Mouse (Mus musculus) lung, postnatal 10 days (tissue): Measurements from ENCODE around the gene Trim60.
"Not testable (repeated sequence)": the region's sequence is repeated elsewhere in the genome, so short reads cannot be mapped to it uniquely, and the experiment has no call there.

Experiments used
- DNase-seq: peaks from one replicate; pipeline ENCODE4 v3.0.0; 2021

The Trim60 gene

GRCm38 (mm10) chr8:65018423-65018822 is at the start of gene Trim60, which contains the start of gene Trim61:
Gene Trim60, minus strand, starts transcription at chr8:65018584.
Gene Trim61, minus strand, starts transcription at chr8:65018523.
- DNase-seq: no peak

- no peak for DNase-seq
Observed at GRCm38 (mm10) chr8:65067694-65068472, 49.5 kb upstream of the Trim60 start.

GRCm38 (mm10) chr8:65067031-65067430 is 48.6 kb upstream of the Trim60 start:
- DNase-seq: no peak

GRCm38 (mm10) chr8:65065622-65066021 is 47.2 kb upstream of the Trim60 start:
- DNase-seq: no peak

GRCm38 (mm10) chr8:65064071-65064470 is 45.7 kb upstream of the Trim60 start:
- no peak for DNase-seq

- DNase-seq: no peak
Observed at GRCm38 (mm10) chr8:65062195-65062594, 43.8 kb upstream of the Trim60 start.

- no peak for DNase-seq
Observed at GRCm38 (mm10) chr8:65056722-65057121, 38.3 kb upstream of the Trim60 start.

- no peak for DNase-seq
Observed at GRCm38 (mm10) chr8:65053968-65054367, 35.6 kb upstream of the Trim60 start.

GRCm38 (mm10) chr8:65053554-65053953 is 35.2 kb upstream of the Trim60 start:
- DNase-seq: no peak

GRCm38 (mm10) chr8:65047801-65048200 is 29.4 kb upstream of the Trim60 start:
- no peak for DNase-seq

GRCm38 (mm10) chr8:65047193-65047592 is 28.8 kb upstream of the Trim60 start:
- DNase-seq: no peak

- peak; percentile 2 for DNase-seq
Observed at GRCm38 (mm10) chr8:65046565-65046964, 28.2 kb upstream of the Trim60 start.

GRCm38 (mm10) chr8:65037117-65037533 is 18.7 kb upstream of the Trim60 start, which contains the start of gene Apela:
Gene Apela, minus strand, starts transcription at chr8:65037336.
- peak; percentile 47 for DNase-seq

GRCm38 (mm10) chr8:65034136-65034535 is 15.8 kb upstream of the Trim60 start:
- no peak for DNase-seq

GRCm38 (mm10) chr8:65033056-65033455 is 14.7 kb upstream of the Trim60 start:
- no peak for DNase-seq

- no peak for DNase-seq
Observed at GRCm38 (mm10) chr8:65032107-65032506, 13.7 kb upstream of the Trim60 start.

GRCm38 (mm10) chr8:65030735-65031485 is 12.5 kb upstream of the Trim60 start:
- DNase-seq: no peak

- no peak for DNase-seq
Observed at GRCm38 (mm10) chr8:65029776-65030175, 11.4 kb upstream of the Trim60 start.

- DNase-seq: no peak
Observed at GRCm38 (mm10) chr8:65028959-65029686, 10.7 kb upstream of the Trim60 start.

GRCm38 (mm10) chr8:65022485-65022884 is 4.1 kb upstream of the Trim60 start:
- DNase-seq: peak; percentile 60

- not testable (repeated sequence) for DNase-seq
Observed at GRCm38 (mm10) chr8:65007616-65008015, 10.8 kb downstream of the Trim60 start.

GRCm38 (mm10) chr8:64998806-64999365 is 19.5 kb downstream of the Trim60 start:
- DNase-seq: no peak

- DNase-seq: no peak
Observed at GRCm38 (mm10) chr8:64987731-64988130, 30.7 kb downstream of the Trim60 start, which contains the start of gene Trim75. Gene Trim75, minus strand, starts transcription at chr8:64987831.
